Mouse (Mus musculus) heart, postnatal 0 days (tissue): ENCODE measurements around the gene Lrfn2. TPM values are rescaled to one million over a fixed set of nuclear protein-coding genes. Genes with fewer than 3 reads are reported as not detected.
A peak's percentile ranks its signal among the peaks of the same experiment; 100 is the strongest.

Experiments used
- ATAC-seq: fragments of 200-750 bp; cut with Nextera tagmentation; 2 replicates; pipeline ENCODE4 v1.8.0; 2017; ENCODE audit warnings: low read depth, moderate number of reproducible peaks, moderate library complexity; ENCODE audit not compliant: insufficient read depth
- DNase-seq: peaks from one replicate; pipeline ENCODE4 v3.0.0-alpha.2; 2016; ENCODE audit warnings: low spot score
- H3K27ac ChIP-seq: fragments of 300-500 bp; sonication (generic); 2 replicates; pipeline ENCODE4 v1.5.1; 2014; ENCODE audit warnings: low read depth, mild to moderate bottlenecking
- H3K27me3 ChIP-seq: fragments of 300-500 bp; sonication (generic); 2 replicates; pipeline ENCODE4 v1.6.1; 2014; ENCODE audit warnings: low read length, mixed read lengths; ENCODE audit not compliant: control insufficient read depth, insufficient read depth
- H3K36me3 ChIP-seq: fragments of 300-500 bp; sonication (generic); replicated peaks from 2 replicates; pipeline ENCODE4 v1.6.1; 2014; ENCODE audit warnings: low read length, mixed read lengths; ENCODE audit not compliant: control insufficient read depth, insufficient read depth
- H3K4me1 ChIP-seq: fragments of 300-500 bp; sonication (generic); 2 replicates; pipeline ENCODE4 v1.6.1; 2014; ENCODE audit warnings: antibody characterized with exemption; ENCODE audit not compliant: control insufficient read depth, insufficient read depth
- H3K4me2 ChIP-seq: fragments of 300-500 bp; sonication (generic); 2 replicates; pipeline ENCODE4 v1.6.1; 2014; ENCODE audit warnings: low read depth, mild to moderate bottlenecking, low read length, moderate library complexity
- H3K4me3 ChIP-seq: fragments of 300-500 bp; sonication (generic); 2 replicates; pipeline ENCODE4 v1.5.1; 2014; ENCODE audit warnings: low read depth, low read length
- H3K9ac ChIP-seq: fragments of 300-500 bp; sonication (generic); replicated peaks from 2 replicates; pipeline ENCODE4 v1.6.1; 2014; ENCODE audit warnings: low read depth, low read length, mixed read lengths
- H3K9me3 ChIP-seq: fragments of 300-500 bp; sonication (generic); replicated peaks from 2 replicates; pipeline ENCODE4 v1.6.1; 2016; ENCODE audit warnings: low read length; ENCODE audit not compliant: control insufficient read depth
- CTCF ChIP-seq: IDR thresholded peaks from 2 replicates; pipeline ENCODE4 v1.5.1; 2016; ENCODE audit warnings: antibody characterized with exemption, control low read depth, low read depth
- EP300 ChIP-seq: IDR thresholded peaks from 2 replicates; pipeline ENCODE4 v1.6.1; 2016; ENCODE audit warnings: antibody characterized with exemption, low read depth
- WGBS: fragments of 180-500 bp; shearing (Covaris S2); extraction: QIAGEN DNeasy Blood & Tissue Kit; methylation state at CpG from one replicate; pipeline ENCODE4 v1.1.7; 2014; 5-methylcytosine and 5-hydroxymethylcytosine counted together
- polyA plus RNA-seq: library from polyadenylated mRNA; unstranded; fragments of >200 nt; fragmentation: Nextera tagmentation; extraction: Ambion mirVana; gene quantifications from 2 replicates; pipeline ENCODE4 v1.2.1, GENCODE M21; 2015
- total RNA-seq: library from RNA; depleted of rRNA; stranded (reverse); fragments of >200 nt; gene quantifications from 2 replicates; pipeline ENCODE4 v1.2.3, GENCODE M21; 2014; ENCODE audit warnings: low replicate concordance

Gene Lrfn2
- total and polyA plus RNA-seq, 2 experiments from 2014 or later, result 0.04 TPM; not detected in 1

- no peak for TF ChIP-seq EP300
- TF ChIP-seq CTCF, result no peak
- WGBS, result 86% methylated on average over 3 of the region's 3 CpGs
- no peak overlapping the region for H3K9ac ChIP-seq
- no peaks in the 10 kb centered on the region for H3K4me1 ChIP-seq
- H3K9me3 ChIP-seq, result no peaks in the 10 kb centered on the region
- no peak overlapping the region for H3K4me2 ChIP-seq
- no peaks in the 10 kb centered on the region for H3K36me3 ChIP-seq
- no peaks in the 10 kb centered on the region for H3K27me3 ChIP-seq
- DNase-seq (no peak), ATAC-seq (no peak)
- H3K27ac ChIP-seq, result no peak overlapping the region
- H3K4me3 ChIP-seq, result no peak overlapping the region
Observed at GRCm38 (mm10) chr17:48918458-48918857, 13.7 kb upstream of the Lrfn2 start.

GRCm38 (mm10) chr17:48922905-48923304, 9.3 kb upstream of the Lrfn2 start:
- H3K27me3 ChIP-seq, result no peaks in the 10 kb centered on the region
- H3K4me1 ChIP-seq, result no peaks in the 10 kb centered on the region
- H3K9me3 ChIP-seq, result no peaks in the 10 kb centered on the region
- 88% methylated on average over 2 of the region's 2 CpGs for WGBS
- TF ChIP-seq EP300 (no peak), CTCF (no peak)
- H3K36me3 ChIP-seq, result no peaks in the 10 kb centered on the region
- no peak for DNase-seq
- no peak overlapping the region for H3K9ac ChIP-seq
- no peak overlapping the region for H3K4me3 ChIP-seq
- no peak overlapping the region for H3K27ac ChIP-seq
- H3K4me2 ChIP-seq, result no peak overlapping the region
- no peak for ATAC-seq

GRCm38 (mm10) chr17:48925426-48925825, 6.8 kb upstream of the Lrfn2 start:
- H3K36me3 ChIP-seq, result no peaks in the 10 kb centered on the region
- no peaks in the 10 kb centered on the region for H3K4me1 ChIP-seq
- H3K9ac ChIP-seq, result no peak overlapping the region
- H3K27ac ChIP-seq, result no peak overlapping the region
- H3K27me3 ChIP-seq, result peaks cover 19% of the 10 kb centered on the region
- WGBS, result 68% methylated on average over 9 of the region's 9 CpGs
- ATAC-seq, result no peak
- H3K4me2 ChIP-seq, result no peak overlapping the region
- no peak for DNase-seq
- no peaks in the 10 kb centered on the region for H3K9me3 ChIP-seq
- TF ChIP-seq EP300, result no peak
- TF ChIP-seq CTCF, result no peak
- no peak overlapping the region for H3K4me3 ChIP-seq

GRCm38 (mm10) chr17:48930994-48931393, 1.2 kb upstream of the Lrfn2 start:
- Histone ChIP-seq H3K4me2 (no peak overlapping the region), H3K9ac (no peak overlapping the region), H3K9me3 (no peaks in the 10 kb centered on the region), H3K4me3 (no peak overlapping the region), H3K36me3 (no peaks in the 10 kb centered on the region), H3K27me3 (peaks cover 66% of the 10 kb centered on the region), H3K27ac (no peak overlapping the region), H3K4me1 (no peaks in the 10 kb centered on the region)
- ATAC-seq (no peak), DNase-seq (no peak)
- TF ChIP-seq CTCF, result no peak
- TF ChIP-seq EP300, result no peak
- WGBS, result 51% methylated on average over 10 of the region's 10 CpGs

- no peaks in the 10 kb centered on the region for H3K36me3 ChIP-seq
- H3K4me1 ChIP-seq, result no peaks in the 10 kb centered on the region
- ATAC-seq (no peak), DNase-seq (no peak)
- under 1% methylated on average over 26 of the region's 26 CpGs for WGBS
- TF ChIP-seq CTCF (no peak), EP300 (no peak)
- H3K9me3 ChIP-seq, result no peaks in the 10 kb centered on the region
- H3K27ac ChIP-seq, result no peak overlapping the region
- H3K9ac ChIP-seq, result no peak overlapping the region
- H3K27me3 ChIP-seq, result peaks cover 66% of the 10 kb centered on the region
- H3K4me3 ChIP-seq, result peak overlapping the region; percentile 58
- peak overlapping the region; percentile 89 for H3K4me2 ChIP-seq
Observed at GRCm38 (mm10) chr17:48932406-48932906, 277 bp downstream of the Lrfn2 start.

- Histone ChIP-seq H3K27me3 (peaks cover 66% of the 10 kb centered on the region), H3K4me1 (no peaks in the 10 kb centered on the region)
- 13% methylated on average over 8 of the region's 9 CpGs for WGBS
Observed at GRCm38 (mm10) chr17:48932916-48933315, 737 bp downstream of the Lrfn2 start.

More at GRCm38 (mm10) chr17:48932916-48933315, 737 bp downstream of the Lrfn2 start:
- H3K9me3 ChIP-seq, result no peaks in the 10 kb centered on the region
- no peak overlapping the region for H3K27ac ChIP-seq
- H3K4me2 ChIP-seq, result peak overlapping the region; percentile 89
- DNase-seq (no peak), ATAC-seq (no peak)
- H3K9ac ChIP-seq, result no peak overlapping the region
- no peak for TF ChIP-seq CTCF
- TF ChIP-seq EP300, result no peak
- H3K36me3 ChIP-seq, result no peaks in the 10 kb centered on the region
- peak overlapping the region; percentile 58 for H3K4me3 ChIP-seq
